Mouse (Mus musculus): Measurements from ENCODE around the gene Cd34. TPM values are rescaled to one million over a fixed set of nuclear protein-coding genes. Genes with fewer than 3 reads are reported as not detected.

Gene Cd34
- not detected for total RNA-seq (2023)

GRCm38 (mm10) chr1:194938715-194939114 lies at the start of gene Cd34:
Cd34 (plus strand) TSS chr1:194938819.

Other genes with a start within 250 kb of the Cd34 start
- 4.5 TPM for gene Cd46, start 153.4 kb downstream of the Cd34 start, total RNA-seq (2023)
- gene Cr1l, start 192.8 kb downstream of the Cd34 start, total RNA-seq (2023) = 151 TPM
- 72.3 TPM for gene Cr2, start 237.9 kb downstream of the Cd34 start, total RNA-seq (2023)

All from CD8-positive naive resting alpha-beta T cell, adult 57 days (primary cell).